Comparison of ENCODE assay signal across 9 mouse cellular contexts in the genomic region with DNA sequence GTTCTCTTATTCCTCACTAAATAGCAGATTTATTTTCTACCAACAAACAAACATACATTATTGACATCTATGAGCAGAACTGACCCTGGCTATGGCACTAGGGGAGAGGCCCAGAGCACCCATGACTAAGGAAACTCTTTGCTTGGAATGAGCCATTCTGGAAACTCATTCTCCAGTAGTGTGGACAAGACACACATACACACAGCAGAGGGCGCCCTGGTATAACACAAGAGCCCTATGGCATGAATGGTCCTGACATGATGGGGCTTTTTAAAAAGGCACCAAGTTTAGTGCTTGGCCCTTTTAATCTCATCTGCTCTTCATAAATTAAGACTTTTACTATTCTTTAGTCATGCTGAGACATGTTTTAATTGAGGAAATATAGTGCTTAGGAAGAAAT. TPM values are rescaled to one million over a fixed set of nuclear protein-coding genes. Genes with fewer than 3 reads are reported as not detected.
DNase-seq lines count a peak whose midpoint lies in the region; ATAC-seq and TF ChIP-seq lines count a peak whose summit lies in the region.
"Had no signal": no experiment of that assay in that cellular context is flagged by ENCODE, and none has a peak within 500 bp of the region (broad histone marks: within the 10 kb centered on the region; RNA-seq: fewer than 3 reads in every experiment).

No protein-coding gene starts in this region.

- no peak overlapping the region for H3K27ac ChIP-seq in layer of hippocampus, adult 2 months
- H3K27ac ChIP-seq: lung, embryonic 15.5 days had no signal

- H3K4me3 ChIP-seq in layer of hippocampus, adult 2 months = no peak overlapping the region
- H3K4me3 ChIP-seq: lung, embryonic 15.5 days had no signal

- TF ChIP-seq CTCF in layer of hippocampus, adult 2 months (conservative IDR thresholded peaks at IDR 0.05) = peak; percentile 89

- DNase-seq in cerebellum, adult 11 months = peak; percentile 23
- no peak for DNase-seq in cerebellum, adult 11-12 months
- peak; percentile 43 for DNase-seq in ovary, postnatal 14 days (ENCODE audit: low spot score)
- no peak for DNase-seq in ovary, postnatal 10 days (ENCODE audit: low spot score)
- peak; percentile 71 for DNase-seq in embryo, embryonic 11 days
- DNase-seq in layer of hippocampus, adult 2 months (ENCODE audit: low spot score in 2 of 2) = peak in 1 of 2 experiments; percentile 69
- peak; percentile 27 for DNase-seq in neural tube, embryonic 10.5 days (ENCODE audit: extremely low spot score, low spot score)

- no peak for ATAC-seq in granulocyte monocyte progenitor cell, adult 5-6 weeks (replicated peaks; ENCODE audit: poor library complexity, severe bottlenecking)

RNA-seq across cellular contexts. Expression of gene Sln, which starts 40.1 kb away (rescaled TPM):
- under 1 TPM; 0.37 to 0.64 TPM for total RNA-seq in layer of hippocampus, adult 2 months (2021)
- not detected in 2 replicates for total RNA-seq in granulocyte monocyte progenitor cell, adult 5-6 weeks (2014; fragmentation: Nextera tagmentation)
- not detected in 2 replicates for total RNA-seq in granulocyte monocyte progenitor cell, adult 5-6 weeks (2017)

Comparison
In these comparisons a context has a peak if more than half of its experiments do, and no peak if none do; other contexts are left out.
1. DNase-seq: peak in cerebellum, adult 11 months (single experiment), ovary, postnatal 14 days (single experiment), embryo, embryonic 11 days (single experiment) and neural tube, embryonic 10.5 days (single experiment); none in cerebellum, adult 11-12 months (single experiment) and ovary, postnatal 10 days (single experiment).